Mouse (Mus musculus): ENCODE data around the gene Rps6kb2.
A peak's percentile ranks its signal among the peaks of the same experiment; 100 is the strongest.

The Rps6kb2 gene

DNA sequence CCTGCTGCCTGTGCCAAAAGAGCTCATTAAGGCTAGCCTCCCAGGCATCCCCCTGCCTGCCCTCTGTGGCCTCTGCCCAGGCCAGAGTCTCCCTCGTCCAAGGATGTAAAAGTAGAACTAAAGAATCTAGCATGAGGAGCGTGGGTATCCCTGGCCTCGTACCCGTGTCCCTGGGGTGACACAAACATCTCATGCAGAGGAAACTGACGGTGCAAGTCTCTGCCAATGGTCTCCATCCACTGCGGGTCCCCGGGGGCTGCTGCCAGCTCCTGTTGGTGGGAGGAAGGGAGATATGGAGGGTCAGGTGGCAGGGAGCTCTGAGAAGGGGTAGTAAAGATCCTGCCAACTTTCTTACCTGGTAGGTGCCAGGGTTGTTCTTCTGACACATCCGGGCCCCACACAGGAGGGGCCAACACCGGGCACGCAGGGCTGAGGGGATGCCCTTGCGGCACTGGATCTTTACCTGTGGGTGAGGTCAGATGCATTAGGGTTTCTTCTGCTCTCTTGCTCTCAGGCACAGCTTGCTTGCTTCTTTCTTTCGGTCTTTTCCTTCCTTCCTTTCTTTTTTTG, 26.0 kb upstream of the Rps6kb2 start:
- DNase-seq (ENCODE audit: extremely low spot score, low read depth, low spot score), result no peak

DNA sequence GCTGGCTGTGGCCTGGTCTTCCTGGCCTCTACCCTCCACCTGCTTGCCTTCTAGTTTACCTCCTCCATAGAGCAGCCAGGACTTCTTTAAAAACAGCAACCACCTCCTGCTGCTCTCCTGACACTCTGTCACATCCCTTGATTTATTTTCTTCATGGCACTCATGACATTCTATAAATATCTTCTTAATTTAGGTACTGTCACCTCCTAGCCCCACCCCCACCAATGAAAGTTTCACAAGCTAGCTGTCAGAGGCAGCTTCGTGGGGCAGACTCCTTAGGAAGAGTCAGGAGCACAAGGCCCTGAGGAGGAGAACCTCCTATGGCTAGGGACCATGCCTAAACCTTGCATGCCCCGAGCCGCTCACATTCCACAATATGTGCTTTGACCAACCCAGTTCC, 24.1 kb upstream of the Rps6kb2 start:
- DNase-seq (ENCODE audit: extremely low spot score, low read depth, low spot score), result no peak

DNA sequence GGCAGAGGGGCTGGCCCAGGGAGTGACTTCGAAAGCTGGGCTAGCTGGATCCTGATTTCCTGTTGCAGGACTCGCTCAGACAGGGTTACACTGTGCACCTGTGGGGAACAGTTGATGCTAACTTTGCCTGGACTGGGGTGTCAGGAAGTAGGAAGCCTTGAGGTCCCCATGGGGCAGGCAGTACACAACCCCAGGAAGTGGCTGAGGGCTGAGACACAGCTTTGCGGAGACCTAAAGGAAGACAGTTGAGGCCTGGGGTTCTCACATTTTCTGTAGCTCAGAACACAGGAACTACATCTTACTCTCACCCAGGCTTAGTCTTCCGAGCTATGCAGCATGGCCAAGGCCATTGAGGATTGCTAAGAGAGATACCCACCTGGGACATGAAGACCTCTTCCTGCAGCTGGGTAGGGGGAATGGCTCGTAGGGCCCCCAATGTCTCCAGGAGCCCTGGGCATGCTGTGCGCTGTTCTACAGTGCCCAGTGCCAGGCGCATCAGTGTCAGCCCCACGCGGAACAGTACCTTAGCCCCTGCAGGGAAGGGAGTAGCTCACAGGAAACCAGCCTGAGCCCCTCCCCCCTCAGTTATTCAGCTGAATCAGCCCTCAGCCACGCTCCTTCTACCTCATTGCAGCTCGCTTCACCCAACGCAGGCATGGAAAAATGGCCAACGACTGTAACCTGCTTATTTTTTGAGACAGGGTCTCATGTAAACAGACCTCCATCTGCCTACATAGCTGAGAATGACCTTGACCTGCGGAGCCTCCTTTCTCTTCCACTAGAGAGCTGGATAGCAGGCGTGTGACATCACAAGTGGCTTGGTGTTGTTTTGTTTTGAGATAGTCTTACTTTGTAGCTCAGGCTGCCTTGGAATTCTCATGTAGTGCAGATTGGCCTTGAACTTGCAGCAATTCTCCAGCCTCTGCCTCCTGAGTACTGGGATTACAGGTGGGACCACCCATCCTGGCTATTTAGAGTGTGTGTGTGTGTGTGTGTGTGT, 22.1 kb upstream of the Rps6kb2 start:
- DNase-seq (ENCODE audit: extremely low spot score, low read depth, low spot score), result no peak

DNA sequence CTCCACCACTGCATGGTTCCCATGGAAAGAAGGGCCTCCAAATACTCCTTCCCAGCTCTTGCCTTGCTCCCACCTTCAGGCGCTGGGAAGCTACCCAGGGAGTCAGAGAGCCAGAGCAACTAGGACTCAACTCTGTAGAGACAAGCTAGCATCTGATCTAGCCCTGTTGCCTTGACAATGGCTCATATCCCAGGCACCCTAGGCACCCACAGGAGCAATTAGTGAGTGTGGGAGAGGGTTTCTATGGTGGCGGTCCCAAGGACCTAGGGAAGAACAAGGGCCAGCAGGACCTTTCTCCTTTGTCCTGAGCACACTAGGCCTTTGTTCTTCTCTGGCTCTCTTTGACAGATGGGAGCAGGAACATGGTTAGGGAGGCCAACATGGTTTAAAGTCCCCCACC, 20.5 kb upstream of the Rps6kb2 start:
- DNase-seq (ENCODE audit: extremely low spot score, low read depth, low spot score), result no peak

DNA sequence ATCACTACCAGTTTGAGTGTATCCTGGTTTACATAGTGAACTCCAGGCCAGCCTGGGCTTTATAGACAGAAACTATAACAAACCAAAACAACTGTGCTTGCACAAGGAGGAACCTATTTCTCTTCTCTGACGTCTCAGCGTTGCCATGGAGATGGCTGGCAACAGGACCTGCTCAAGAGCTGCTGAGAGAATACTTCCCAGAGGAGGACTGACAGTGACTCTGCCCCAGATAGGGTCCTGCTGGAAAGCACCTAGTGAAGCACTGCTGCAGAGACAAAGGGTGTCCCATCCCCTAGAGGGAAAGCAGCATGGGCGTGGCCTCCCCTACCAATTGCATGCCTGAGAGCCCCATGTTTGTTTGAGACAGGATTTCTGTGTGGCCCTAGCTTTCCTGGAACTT, 18.7 kb upstream of the Rps6kb2 start:
- no peak for DNase-seq (ENCODE audit: extremely low spot score, low read depth, low spot score)

DNA sequence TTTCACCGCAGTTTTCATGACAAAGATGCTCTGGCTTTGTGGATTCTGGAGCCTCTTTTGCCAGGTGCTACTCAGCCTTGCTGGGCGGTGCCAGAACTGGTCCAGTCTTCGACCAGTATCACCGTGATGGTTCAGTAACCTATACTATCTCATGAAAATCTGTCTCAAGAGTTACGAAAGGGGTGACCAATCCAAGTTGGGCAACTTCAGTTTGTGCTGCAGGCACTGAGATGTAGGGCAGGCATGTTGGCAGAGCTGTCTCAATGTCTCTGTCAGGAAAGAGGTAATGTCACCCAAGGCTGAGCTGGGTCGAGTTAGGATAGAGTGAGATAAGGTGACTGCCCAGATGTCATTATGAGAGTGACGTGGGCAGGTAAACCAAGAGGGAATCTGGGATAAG, 17.3 kb upstream of the Rps6kb2 start:
- DNase-seq (ENCODE audit: extremely low spot score, low read depth, low spot score), result no peak

DNA sequence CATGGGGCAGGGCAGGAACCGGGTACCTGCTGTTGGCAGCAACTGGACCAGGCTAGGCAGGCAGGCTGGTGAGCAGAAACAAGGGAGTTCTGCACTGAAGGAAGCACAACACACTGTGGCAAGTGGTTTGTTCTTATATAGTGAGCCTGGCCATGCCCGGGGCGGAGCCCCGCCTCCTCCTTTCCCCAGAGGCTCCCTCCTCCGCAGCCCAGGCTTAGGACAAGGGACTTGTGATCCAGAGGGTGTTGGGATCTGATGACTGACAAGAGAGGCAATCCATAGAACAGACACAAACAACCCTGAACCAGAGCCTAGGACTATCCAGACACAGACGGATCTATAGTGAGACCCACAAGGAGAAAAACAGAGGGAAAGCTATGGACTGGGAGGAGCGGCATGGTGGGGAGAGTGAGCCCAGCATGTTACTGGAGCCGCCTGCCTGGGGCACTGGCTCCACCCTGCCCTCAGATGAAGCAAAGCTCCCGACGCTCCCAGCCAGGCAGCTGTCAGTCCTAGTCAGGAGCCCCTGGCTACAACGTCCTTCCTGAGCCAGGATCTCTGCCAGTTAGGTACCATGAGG, 12.3 kb upstream of the Rps6kb2 start, which contains the start of gene Carns1:
Gene Carns1 (minus strand): TSS at position 112 of the 580 bp plus-strand sequence.
- no peak for DNase-seq (ENCODE audit: extremely low spot score, low read depth, low spot score)

DNA sequence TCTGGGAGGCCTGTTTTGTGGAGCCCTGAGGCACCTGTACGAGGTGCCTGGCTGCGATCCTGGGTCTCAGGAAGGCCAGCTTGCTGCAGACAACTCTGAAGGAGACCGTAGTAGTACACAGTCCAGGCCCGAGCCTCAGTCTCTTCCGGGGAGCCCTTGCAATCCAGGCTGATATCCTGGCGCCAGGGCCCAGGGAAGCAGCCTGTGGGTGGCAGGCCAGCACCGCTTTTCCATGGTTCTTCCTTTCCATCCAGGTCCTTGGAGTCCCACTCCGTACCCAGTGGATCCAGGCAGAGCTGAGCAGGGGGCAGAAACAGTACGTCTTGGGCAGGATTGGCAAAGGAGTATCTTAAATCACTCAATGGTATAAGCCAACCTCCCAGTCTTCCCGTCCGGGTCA, 9.8 kb upstream of the Rps6kb2 start:
- no peak for DNase-seq (ENCODE audit: extremely low spot score, low read depth, low spot score)

DNA sequence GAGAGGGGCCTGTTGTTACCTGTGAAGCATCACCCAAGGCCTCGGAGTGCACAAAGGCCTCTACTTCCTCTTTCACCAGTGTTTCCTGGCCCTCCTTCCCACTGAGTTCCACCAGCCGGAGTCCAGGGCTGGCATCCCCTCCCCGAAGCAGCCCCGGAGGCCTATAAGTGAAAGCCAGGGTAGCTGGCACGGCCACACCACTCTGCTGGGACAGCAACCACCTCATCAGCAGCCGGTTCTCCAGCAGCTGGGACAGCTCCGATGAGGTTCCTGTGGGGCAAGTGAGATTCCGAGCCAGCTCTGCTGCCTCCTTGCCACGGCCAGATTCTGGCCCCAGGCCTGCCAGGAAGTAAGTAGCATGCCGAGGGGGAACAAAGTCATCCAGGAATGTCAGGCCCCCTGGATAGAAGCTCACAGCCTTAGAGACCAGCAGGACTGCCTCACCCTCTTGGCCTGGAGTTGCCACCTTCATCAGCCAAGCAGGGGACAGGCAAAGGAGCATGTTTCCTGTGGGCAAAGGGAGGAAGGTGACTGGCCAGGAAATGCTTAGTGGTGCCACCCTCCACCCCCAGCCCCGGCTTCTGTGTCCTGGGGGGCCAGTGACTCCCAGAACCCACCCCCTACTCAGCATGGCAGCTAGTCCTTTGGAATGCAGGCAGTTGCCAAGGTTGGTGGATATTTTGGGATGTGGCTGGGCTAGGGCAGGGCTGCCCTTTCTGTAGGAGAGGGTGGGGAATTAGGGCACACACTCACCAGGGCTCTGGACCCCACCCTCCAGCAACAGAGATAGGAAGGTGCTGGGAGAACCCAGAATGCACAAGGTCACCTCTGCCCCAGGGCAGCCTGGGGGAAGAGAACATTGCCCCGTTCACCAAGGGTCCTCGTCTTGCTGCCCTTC, 8.5 kb upstream of the Rps6kb2 start:
- DNase-seq (ENCODE audit: extremely low spot score, low read depth, low spot score), result no peak

DNA sequence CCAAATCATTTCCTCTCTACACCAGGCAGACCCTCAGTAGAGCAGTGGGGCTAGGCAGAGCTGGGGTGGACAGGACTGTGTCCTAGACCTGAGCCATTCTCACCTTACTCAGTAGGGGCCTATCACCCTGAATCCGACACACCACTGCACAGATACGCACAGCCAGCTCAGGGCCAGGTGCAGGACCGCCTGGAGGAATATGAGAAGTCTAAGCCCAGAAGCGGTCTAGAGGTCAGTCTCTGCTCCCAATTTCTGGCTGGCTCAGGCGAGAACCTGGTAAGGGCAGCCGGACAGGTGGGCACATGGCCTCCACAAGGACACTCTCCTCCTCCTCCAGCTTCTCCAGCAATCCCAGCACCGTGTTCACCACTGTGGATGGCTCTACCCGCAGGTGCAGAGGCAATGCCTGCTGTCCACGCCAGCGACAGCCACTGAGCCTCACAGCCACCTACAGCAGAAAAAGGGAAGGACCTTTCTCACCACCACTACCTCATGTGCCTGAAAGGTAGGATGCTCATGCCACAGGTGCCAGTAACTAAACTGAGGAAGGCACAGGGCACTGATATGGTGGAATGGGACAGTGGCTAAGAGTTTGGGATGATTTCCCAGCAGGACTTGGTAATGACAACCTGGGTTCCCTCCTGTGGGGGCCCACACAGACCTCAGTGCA, 7.7 kb upstream of the Rps6kb2 start:
- no peak for DNase-seq (ENCODE audit: extremely low spot score, low read depth, low spot score)

DNA sequence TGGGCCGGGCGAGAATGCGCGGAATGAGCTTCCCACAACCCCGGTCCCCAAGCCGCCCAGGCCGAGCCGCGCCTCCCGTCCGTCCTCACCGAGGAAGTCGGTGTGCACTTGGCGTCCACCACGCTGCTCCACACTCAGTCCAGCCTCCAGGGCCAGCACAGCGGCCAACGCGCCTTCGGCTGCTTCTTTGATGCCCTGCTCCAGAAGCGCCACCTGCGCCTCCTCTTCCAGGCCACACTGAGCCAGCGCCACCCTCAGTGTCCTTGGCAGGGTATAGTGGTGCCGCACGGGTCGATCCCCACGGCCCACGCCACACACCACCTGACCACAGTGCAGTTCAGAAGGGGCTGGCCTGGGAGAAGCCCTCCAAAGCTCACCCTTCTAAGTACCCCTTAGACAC, 6.7 kb upstream of the Rps6kb2 start:
- no peak for DNase-seq (ENCODE audit: extremely low spot score, low read depth, low spot score)

DNA sequence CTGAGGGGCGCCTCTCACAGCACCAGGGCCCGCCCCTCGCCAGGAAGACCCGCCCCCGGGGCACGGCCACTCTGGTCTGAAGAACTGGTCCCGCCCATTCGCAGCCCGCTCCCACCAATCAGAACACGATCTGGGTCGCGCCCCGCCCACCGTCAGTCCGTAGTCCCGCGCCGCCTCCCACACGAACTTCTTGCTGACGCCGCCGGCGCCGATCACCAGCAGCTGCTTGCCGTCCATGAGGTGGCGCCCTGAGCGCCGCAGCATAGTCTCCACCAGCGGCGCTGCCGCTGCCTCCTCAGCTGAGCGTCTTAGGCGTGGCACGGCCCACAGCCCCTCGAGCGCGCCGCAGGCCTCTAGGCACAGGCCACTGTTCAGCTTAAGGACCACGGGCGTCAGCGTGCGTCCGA, 6.2 kb upstream of the Rps6kb2 start:
- DNase-seq (ENCODE audit: extremely low spot score, low read depth, low spot score), result peak; percentile 89

DNA sequence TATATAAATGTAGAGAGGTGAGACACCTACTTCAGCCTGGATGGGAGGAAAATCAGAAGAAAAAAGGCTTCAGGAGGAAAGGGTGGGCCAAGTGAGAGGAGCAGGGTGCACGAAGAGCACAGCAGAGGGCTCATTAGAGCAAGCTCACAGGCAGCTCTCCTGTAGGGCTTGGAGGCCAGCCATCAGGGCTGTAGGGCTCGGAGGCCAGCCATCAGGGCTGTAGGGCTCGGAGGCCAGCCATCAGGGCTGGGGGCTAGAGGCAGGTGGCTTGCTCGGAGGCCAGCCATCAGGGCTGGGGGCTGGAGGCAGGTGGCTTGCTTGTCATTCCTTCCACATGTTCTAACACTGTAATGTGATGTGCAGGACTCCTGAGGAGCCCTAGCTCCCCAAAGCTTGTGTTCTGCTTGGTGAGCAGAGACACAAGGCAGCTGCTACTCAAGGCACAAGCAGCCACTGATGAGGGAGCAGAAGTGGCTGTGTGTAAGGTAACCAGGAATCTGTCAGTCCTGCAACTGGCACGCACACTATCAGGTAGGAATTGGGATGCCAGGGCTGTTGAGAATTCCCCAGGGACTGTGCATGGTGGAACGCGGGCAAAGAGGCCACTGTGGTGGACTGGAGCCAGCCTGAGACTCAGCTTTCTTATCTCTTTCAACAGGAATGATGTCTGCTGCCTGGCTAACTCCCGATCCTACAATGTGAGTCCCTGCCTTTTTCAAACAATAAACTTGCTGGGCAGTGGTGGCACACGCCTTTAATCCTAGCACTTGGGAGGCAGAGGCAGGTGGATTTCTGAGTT, 3.7 kb upstream of the Rps6kb2 start:
- no peak for DNase-seq (ENCODE audit: extremely low spot score, low read depth, low spot score)

DNA sequence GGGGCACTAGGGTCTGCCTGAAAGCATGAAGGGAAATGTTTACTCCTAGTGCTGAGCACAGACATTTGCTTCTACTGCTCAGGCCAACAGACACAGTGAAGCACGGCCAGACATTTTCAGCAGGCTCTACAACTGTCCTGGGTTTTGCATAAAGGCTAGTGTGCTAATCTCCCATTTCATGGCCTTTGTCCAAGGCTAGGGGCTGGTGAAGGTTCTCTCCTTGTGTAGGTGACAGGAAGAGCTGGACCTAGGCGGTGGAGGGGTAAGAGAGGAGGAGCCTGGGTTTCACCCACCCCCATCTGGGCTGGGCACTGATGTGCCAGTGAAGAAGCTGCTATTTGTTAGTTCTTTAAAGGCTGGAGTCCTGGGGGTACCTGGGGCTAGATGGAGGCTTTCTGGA, 1.6 kb upstream of the Rps6kb2 start:
- DNase-seq (ENCODE audit: extremely low spot score, low read depth, low spot score), result no peak

DNA sequence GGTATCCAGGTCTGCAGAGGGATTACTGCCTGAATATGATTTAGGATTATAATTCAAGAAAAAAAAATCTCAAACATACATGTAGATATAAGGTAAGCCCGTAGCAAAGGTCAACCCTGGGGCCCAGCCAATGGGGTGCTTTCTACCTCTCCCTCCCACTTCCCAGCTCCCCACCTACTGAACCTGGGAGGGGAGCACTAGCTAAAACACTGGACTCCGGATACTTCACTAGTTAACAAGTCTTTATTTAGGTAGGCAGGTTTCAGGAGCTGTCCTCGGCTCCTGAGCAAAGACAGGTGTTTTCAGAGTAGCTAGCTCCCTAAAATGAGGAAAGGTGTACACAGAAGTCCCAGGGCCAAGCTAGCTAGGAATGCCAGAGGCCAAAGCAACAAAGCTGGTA, 946 bp upstream of the Rps6kb2 start:
- DNase-seq (ENCODE audit: extremely low spot score, low read depth, low spot score), result no peak

DNA sequence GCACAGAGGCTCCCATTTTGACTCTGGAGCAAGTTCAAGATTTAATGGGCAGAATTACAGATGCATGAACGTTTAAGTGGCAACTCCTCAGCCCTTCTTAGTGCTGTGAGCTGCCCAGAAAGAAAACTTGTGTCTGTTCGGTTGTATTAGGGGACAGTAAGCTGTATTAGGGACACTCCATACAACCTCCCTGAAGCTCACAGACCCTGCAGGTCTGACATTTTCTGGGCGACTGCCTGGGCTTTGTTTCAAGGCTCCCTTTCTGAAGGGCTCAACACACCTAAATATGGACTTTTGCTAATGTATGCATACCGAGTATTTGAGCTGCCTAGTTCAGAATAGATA, 361 bp upstream of the Rps6kb2 start:
- DNase-seq (ENCODE audit: extremely low spot score, low read depth, low spot score), result no peak

DNA sequence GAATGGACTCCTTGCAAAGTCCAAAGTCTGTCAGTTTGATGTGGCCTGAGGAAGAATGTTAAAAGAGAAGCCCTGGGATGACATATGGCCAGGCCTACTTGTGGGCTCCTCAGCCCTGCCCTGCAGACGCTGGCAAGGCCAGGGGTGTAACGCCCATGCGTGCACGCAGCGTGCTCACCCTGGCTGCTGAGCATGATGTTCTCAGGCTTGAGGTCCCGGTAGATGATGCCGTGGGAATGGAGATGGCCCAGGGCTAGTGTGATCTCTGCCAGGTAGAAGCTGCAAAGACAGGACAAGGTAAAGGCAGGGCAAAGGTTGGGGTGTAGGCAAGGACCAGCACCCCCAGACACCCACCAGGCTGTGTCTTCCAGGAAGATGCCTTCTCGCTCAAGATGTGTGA, 4.1 kb downstream of the Rps6kb2 start:
- DNase-seq (ENCODE audit: extremely low spot score, low read depth, low spot score), result no peak

DNA sequence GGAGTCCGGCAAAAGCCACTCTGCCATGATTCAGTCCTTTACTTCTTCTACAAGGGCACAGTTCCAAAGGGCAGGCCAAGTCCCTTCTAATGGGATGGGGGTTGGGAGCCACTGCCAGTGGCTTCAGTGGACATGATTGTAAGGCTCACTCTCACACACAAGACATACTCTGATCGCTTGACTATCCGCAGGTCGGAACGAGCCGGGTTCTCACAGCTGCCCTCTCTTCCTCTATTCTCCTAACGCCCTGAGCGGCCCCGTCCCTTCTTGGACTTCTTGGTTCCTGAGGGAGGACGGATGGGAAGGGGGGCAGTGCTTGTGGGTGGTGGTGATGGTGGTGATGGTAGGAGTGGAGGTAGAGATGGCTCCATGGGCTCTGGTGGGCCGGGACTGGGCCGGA, 6.4 kb downstream of the Rps6kb2 start:
- DNase-seq (ENCODE audit: extremely low spot score, low read depth, low spot score), result no peak

DNA sequence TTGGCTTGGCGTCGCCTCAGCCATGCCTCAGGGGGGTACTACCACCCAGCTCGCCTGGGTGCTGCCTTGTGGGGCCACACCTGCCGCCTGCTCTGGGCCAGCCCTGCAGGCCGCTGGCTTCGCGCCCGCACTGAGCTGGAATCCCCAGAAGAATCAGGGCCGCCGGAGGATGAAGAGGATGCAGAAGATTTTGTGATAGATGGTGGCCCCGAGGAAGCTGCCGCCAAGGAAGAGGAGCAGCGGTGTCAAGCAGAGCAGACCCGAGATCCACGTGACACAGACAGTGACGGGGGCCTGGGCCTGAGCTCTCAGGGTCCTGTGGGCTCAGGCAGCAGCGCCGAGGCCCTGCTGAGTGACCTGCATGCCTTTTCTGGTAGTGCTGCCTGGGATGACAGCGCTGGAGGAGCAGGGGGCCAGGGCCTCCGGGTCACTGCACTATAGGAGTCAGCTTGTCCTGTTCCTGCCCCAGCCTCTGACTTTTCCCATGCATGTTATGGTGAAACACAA, 7.0 kb downstream of the Rps6kb2 start:
- no peak for DNase-seq (ENCODE audit: extremely low spot score, low read depth, low spot score)
